Mouse (Mus musculus) cerebellum, postnatal 36 days (tissue): Measurements from ENCODE around the gene Plin1.

ENCODE experiments used
- DNase-seq, 2 experiments: peaks; one replicate each; pipeline ENCODE4 v3.0.0; 2021 to 2022; ENCODE audit warnings: mixed read lengths in 2 of 2

The Plin1 gene

GRCm38 (mm10) chr7:79734563-79734962 is 1.9 kb upstream of the Plin1 start:
- no peak for DNase-seq

DNA sequence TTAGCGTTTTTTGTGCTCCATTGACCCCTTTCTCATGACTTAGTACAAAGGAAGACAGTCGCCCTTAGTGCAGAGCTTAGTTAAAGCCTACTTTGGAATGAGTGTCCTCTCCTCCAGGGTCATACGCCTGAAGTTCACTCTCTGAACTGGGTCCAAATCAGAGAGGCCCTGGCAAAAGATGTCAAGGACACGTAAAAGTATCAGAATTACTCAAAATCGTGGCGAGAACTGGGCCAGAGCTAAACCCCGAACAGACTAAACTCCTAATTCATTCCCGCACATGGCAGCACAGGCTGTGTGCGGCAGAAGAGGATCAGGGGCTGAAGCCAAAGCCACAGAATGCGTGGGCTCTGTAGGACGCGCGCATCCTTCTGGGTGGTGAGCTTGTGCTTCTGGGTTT is 1.3 kb downstream of the Plin1 start:
- no peak for DNase-seq

DNA sequence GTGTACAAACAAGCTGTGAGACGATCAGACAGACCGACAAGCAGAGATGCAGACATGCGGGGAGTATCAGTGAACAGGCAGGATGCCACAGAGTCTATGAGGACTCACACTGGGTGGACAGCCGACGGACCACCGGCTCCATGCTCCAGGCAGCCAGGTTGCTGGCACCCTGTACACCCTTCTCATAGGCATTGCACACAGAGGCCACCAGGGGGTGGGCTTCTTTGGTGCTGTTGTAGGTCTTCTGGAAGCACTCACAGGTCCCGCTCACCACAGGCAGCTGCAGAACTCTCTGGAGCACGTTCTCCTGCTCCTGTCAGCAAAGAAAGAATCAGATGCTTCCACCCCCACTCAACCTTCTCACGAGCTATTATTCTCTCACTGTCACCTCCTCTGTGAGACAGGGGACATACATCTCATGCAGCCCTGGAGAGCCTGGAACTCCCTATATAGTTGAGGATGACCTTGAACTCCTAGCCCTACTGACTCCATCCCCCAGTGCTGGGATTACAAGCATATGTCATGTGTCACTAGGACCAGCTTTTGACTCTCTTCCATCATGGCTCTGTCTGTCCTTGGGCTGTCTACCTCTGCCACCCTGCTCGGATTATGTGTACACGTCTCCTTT is 2.8 kb downstream of the Plin1 start:
- DNase-seq, result no peak

- peak; percentile 45 to 55 for DNase-seq
Measured at GRCm38 (mm10) chr7:79729169-79729568, 3.5 kb downstream of the Plin1 start.

DNA sequence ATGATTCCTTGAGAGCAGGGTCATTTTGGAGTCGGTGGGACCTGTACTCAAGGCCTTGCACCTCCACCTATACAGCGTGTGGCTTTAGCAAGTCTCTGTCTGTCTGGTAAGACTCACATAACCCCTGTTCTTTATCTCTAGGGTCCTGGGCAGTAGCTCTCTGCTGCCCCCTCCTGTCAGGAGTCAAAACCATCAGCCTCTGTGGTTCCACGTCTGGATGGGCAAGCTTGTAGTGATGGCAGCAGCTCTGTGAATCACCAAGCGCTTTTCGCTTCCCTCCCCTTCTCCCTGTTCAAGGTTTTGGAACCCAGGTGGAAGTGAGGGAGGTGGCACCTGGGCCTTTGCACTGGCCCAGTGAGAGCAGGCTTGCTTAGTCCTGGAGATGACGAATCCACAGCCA is 4.5 kb downstream of the Plin1 start:
- DNase-seq, result peak; percentile 37 to 43

- peak; percentile 33 to 45 for DNase-seq
Measured at GRCm38 (mm10) chr7:79727091-79727490, 5.6 kb downstream of the Plin1 start.

DNA sequence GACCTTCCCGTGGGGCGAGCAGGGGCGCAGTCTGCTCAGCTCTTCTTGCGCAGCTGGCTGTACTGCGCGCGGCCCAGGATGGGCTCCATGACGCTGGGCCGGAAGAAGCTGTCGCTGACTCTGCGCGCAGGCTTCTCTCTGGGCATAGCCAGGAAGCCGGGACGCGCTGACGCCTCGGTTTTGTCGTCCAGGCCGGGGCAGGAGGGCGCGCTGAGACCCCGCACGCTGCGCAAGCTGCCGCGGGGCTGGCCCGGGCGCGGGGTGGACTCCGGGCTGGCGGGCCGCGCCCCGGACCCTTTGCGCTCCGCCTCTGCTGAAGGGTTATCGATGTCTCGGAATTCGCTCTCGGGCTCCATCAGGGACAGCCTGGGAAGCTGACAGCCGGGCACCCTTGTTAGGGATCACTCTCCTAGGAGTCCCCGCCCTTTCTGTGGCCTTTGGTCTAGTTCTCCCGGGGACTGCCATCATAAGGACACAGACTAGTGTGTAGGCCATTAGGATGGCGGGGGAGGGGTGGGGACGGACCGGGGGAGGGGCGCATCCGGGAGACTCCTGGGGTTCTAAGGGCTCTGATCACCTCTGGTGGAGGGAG is 11.2 kb downstream of the Plin1 start:
- no peak for DNase-seq

- peak in 1 of 2 experiments; percentile 34 for DNase-seq
Measured at GRCm38 (mm10) chr7:79715187-79715981, 17.3 kb downstream of the Plin1 start, which contains the start of gene Kif7. Gene Kif7 (minus strand): TSS chr7:79715720.

DNA sequence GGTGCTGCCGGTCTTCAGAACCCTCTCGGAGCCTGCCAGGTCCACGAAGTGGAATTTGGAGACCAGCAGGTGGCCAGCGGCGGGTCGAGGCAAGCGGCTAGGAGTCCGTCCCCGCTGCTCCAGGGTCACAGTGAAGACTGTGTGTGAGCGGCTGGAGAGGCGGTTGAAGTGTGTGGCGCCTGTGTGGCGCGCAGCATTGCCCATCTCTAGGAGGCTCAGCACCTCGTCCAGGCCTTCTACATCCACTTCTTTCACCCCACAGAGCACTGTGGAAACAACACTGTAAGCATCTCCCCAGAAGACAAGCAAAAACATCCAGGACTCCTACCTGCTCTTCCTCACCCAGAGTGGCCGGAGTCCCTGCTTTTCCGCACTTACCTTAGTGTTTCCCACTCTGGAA is 21.9 kb downstream of the Plin1 start:
- DNase-seq, result no peak

GRCm38 (mm10) chr7:79710130-79710607 is 22.5 kb downstream of the Plin1 start:
- DNase-seq, result peak; percentile 53 to 72

DNA sequence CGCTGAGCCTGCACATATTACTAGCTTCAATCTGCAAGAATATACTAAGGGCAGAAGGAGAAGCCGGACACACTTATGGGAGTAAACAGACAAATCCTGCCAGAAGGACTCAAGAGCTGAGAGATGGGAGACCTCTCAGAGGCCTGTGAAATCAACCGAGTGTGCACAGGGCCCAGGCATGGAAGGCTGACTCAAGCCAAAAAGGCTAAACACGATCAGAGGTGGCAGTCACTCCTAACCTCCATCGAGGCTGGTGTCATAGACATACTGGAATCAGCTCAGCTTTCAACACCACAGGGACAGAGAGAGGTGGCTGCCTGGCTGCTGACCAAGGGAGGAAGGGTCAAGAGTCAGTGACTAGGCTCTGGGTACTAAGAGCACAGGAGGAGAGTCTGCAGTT is 27.5 kb downstream of the Plin1 start:
- DNase-seq, result no peak

DNA sequence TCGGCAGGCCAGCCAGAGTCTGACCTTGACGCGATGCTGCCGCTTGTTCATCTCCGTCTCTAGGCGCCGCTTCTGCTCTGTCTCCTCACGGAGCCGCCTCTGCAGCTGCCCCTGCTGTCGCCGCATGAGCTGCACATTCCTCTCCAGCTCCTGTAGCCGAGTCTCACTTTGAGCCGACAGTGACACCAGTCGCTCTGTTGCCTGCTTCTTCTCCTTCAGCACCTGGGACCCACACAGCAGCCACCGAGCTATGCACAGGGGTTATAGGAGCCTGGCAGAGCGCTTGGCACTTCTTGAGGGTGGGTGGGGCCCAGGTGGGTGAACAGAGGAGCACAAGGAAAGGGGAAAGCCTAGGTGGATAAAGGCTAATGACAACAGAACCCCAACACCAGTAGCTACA is 29.9 kb downstream of the Plin1 start:
- DNase-seq, result no peak

- DNase-seq, result no peak
Measured at GRCm38 (mm10) chr7:79696495-79696894, 36.2 kb downstream of the Plin1 start.

DNA sequence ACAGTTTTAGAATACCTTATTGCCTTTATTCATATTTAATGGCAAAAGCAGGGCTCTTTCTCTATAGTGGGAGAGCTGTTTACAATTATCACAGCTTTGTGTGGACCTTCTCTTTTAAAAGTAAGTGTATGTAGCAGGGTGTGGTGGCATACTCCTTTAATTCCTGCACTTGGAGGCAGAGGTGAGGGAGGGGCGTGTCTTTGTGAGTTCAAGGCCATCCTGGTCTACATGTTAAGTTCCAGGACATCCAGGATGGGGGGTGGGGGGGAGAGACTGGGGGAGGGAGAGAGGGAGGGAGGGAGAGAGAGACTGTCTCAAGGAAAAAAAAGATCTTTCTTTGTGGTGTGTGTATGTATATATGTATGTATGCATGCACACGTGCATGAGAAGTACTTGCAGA is 52.5 kb downstream of the Plin1 start:
- no peak for DNase-seq

- no peak for DNase-seq
Measured at GRCm38 (mm10) chr7:79679186-79679585, 53.5 kb downstream of the Plin1 start.

DNA sequence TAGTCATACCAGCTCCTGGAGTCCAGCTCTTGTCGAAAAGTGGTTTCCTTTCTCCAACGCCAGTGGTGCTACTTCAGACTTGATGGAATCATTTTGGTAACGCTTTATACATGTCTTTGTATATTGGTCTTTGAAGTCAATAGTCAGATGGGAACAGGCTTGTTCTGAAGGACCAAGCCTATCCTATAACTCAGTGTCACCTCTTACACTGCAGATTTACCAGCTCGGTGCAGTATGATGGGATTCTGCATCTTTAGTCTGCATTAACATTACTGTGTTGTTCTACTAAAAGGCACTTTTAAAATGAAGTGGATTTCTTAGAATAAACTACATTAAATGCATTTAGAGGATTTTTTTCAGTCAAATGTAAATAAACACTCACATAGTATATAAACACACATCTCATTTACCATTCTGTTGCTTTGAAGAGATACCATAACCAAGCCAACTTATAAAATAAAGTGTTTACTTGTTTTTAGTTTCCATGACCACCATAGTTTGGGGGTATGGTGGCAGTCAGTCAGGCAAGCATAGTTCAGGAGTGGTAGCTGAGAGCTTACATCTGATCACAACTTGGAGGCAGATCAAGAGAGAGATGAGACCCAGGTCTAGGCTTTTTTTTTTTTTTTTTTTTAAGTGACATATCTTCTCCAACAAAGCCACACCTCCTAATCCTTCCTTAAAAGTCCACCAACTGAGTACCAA is 61.7 kb downstream of the Plin1 start:
- no peak for DNase-seq
